Mouse (Mus musculus) testis, adult 2 months (tissue): ENCODE results near the gene Scd3.

ENCODE experiments used
- CTCF ChIP-seq: fragments of 200-500 bp; IDR thresholded peaks from 2 replicates; pipeline ENCODE4 v1.5.1; 2012; ENCODE audit warnings: low read depth, mild to moderate bottlenecking, inconsistent platforms, low read length, moderate library complexity; ENCODE audit not compliant: control insufficient read depth, insufficient read depth, insufficient replicate concordance
- POLR2A ChIP-seq: fragments of 200-500 bp; IDR thresholded peaks from 2 replicates; pipeline ENCODE4 v1.6.1; 2012; ENCODE audit warnings: low read depth, mild to moderate bottlenecking, inconsistent platforms, low read length, moderate library complexity; ENCODE audit not compliant: control insufficient read depth

DNA sequence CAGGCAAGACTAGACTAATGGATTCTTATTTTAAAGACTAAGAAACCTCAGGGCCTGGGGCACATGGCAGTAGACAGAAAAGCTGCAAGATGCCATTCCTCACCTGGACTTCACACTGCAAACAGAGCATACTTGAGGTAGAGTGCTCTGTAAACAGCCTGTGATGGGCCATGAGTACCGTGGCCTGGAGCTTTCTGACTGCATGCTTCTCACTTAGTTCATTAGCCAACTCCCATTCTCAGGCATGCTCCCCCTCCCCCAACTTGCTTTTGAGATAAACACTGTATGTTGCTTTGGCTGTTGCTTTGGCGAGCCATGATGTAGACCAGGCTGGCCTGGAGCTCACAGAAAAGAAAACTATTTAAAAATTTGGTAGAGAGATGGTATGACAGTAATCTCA, 83.0 kb downstream of the Scd3 start:
- TF ChIP-seq POLR2A, result no peak
- TF ChIP-seq CTCF, result no peak
